Mouse (Mus musculus) cerebellum, adult 2 months (tissue): ENCODE measurements around the gene Scn2b.

Experiments
- CTCF ChIP-seq: fragments of 200-500 bp; IDR thresholded peaks from 2 replicates; pipeline ENCODE4 v1.5.1; 2011; ENCODE audit warnings: low read depth, mild to moderate bottlenecking, control low read depth, low read length, moderate library complexity, borderline replicate concordance; ENCODE audit not compliant: insufficient read depth
- POLR2A ChIP-seq: fragments of 200-500 bp; IDR thresholded peaks from 2 replicates; pipeline ENCODE4 v1.6.1; 2011; ENCODE audit warnings: low read length, control low read depth, borderline replicate concordance; ENCODE audit not compliant: insufficient read depth

DNA sequence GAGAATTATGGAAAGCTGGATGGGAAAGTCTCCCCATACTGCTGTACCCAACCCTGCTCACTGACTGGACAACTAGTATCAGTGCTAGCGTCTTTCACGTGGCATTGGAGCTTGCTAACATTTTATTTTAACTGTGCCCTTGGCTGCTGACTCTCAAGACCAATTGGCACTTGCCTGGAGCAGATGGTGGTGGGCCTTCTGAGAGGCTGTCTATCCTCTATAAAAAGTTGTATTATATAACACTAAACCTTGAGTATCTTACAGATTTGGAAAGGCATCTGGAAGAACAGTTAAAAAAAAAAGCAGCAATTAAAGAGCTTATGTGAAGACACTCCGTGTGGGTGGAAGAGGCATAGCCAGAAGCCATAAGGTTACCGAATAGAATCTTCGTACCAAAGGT lies 52.6 kb downstream of the Scn2b start:
- TF ChIP-seq CTCF = no peak
- no peak for TF ChIP-seq POLR2A
